Mouse (Mus musculus) CH12.LX (cell line): ENCODE results near the gene Krtap4-1. TPM values are rescaled to one million over a fixed set of nuclear protein-coding genes. Genes with fewer than 3 reads are reported as not detected.

Source experiments
- DNase-seq: peaks from one replicate; pipeline ENCODE4 v3.0.0-alpha.2; 2013; ENCODE audit errors: extremely low read depth
- H3K27ac ChIP-seq: 2 replicates; pipeline ENCODE4 v1.5.1; 2012; ENCODE audit warnings: low read depth, mild to moderate bottlenecking, control low read depth, moderate library complexity; ENCODE audit not compliant: insufficient read depth
- H3K27me3 ChIP-seq: replicated peaks from 2 replicates; pipeline ENCODE3; 2012; ENCODE audit warnings: inconsistent platforms
- H3K36me3 ChIP-seq, 2 experiments: replicated peaks in 1 of 2; 2 replicates each; pipeline versions ENCODE3 to v1.6.1; 2012; ENCODE audit warnings: inconsistent platforms in 1 of 2, low read length in 1 of 2, mild to moderate bottlenecking in 1 of 2, mixed read lengths in 1 of 2, moderate library complexity in 1 of 2; ENCODE audit not compliant: control insufficient read depth in 1 of 2, insufficient read depth in 1 of 2
- H3K4me1 ChIP-seq, 2 experiments: 2 replicates each; pipeline ENCODE4 v1.6.1; 2012; ENCODE audit warnings: inconsistent platforms in 1 of 2, moderate library complexity in 1 of 2; ENCODE audit not compliant: insufficient read depth in 2 of 2, control insufficient read depth in 1 of 2
- H3K4me2 ChIP-seq: 2 replicates; pipeline ENCODE4 v1.6.1; 2012; ENCODE audit warnings: low read depth, mild to moderate bottlenecking, control low read depth; ENCODE audit not compliant: poor library complexity, insufficient read depth, severe bottlenecking
- H3K4me3 ChIP-seq, 3 experiments: fragments of 150-350 bp in 1 of 3; sonication (generic) in 1 of 3; replicated peaks in 1 of 3; 2 replicates each; pipeline versions ENCODE3 to v1.5.1; 2011 to 2012; ENCODE audit warnings: low read depth in 2 of 3, low read length in 2 of 3, mild to moderate bottlenecking in 2 of 3, moderate library complexity in 2 of 3, control low read depth in 1 of 3, improper control_type of control experiment in 1 of 3, inconsistent platforms in 1 of 3, mixed read lengths in 1 of 3; ENCODE audit not compliant: poor library complexity in 1 of 3
- H3K79me2 ChIP-seq: replicated peaks from 2 replicates; pipeline ENCODE4 v1.6.1; 2012; ENCODE audit warnings: mild to moderate bottlenecking, moderate library complexity; ENCODE audit not compliant: control insufficient read depth, poor library complexity, insufficient read depth, severe bottlenecking; ENCODE audit errors: extremely low read depth
- H3K9ac ChIP-seq: 2 replicates; pipeline ENCODE4 v1.6.1; 2012; ENCODE audit warnings: low read depth, mild to moderate bottlenecking, control low read depth, moderate library complexity; ENCODE audit not compliant: insufficient read depth
- H3K9me3 ChIP-seq: replicated peaks from 2 replicates; pipeline ENCODE3; 2012; ENCODE audit warnings: low read length, inconsistent platforms, mixed read lengths
- BHLHE40 ChIP-seq: IDR thresholded peaks from 2 replicates; pipeline ENCODE4 v1.6.1; 2011; ENCODE audit warnings: mild to moderate bottlenecking, low read depth, low read length, improper control_type of control experiment
- CTCF ChIP-seq, 2 experiments: IDR thresholded peaks in 1 of 2; conservative IDR thresholded peaks in 1 of 2; 2 replicates each; pipeline ENCODE4 v1.5.1; 2011 to 2012; ENCODE audit warnings: low read depth in 2 of 2, low read length in 2 of 2, improper control_type of control experiment in 1 of 2, inconsistent platforms in 1 of 2, mild to moderate bottlenecking in 1 of 2, moderate library complexity in 1 of 2
- E2F4 ChIP-seq: IDR thresholded peaks from 2 replicates; pipeline ENCODE4 v1.6.1; 2011; ENCODE audit warnings: low read depth, low read length, improper control_type of control experiment; ENCODE audit not compliant: insufficient replicate concordance
- ETS1 ChIP-seq: conservative IDR thresholded peaks from 2 replicates; pipeline ENCODE4 v1.6.1; 2012; ENCODE audit warnings: low read depth, mild to moderate bottlenecking, inconsistent platforms, low read length, improper control_type of control experiment, moderate library complexity
- GABPA ChIP-seq: IDR thresholded peaks from 2 replicates; pipeline ENCODE4 v1.6.1; 2012; ENCODE audit warnings: low read depth, low read length, improper control_type of control experiment, inconsistent platforms; ENCODE audit not compliant: insufficient replicate concordance
- HCFC1 ChIP-seq: IDR thresholded peaks from 2 replicates; pipeline ENCODE4 v1.6.1; 2012; ENCODE audit warnings: low read depth, mild to moderate bottlenecking, inconsistent platforms, low read length, improper control_type of control experiment
- JUN ChIP-seq: IDR thresholded peaks from 2 replicates; pipeline ENCODE4 v1.6.1; 2011; ENCODE audit warnings: low read depth, mild to moderate bottlenecking, low read length, improper control_type of control experiment, moderate library complexity; ENCODE audit not compliant: insufficient read depth
- JUND ChIP-seq: conservative IDR thresholded peaks from 2 replicates; pipeline ENCODE4 v1.6.1; 2011; ENCODE audit warnings: low read depth, low read length, improper control_type of control experiment
- MAFK ChIP-seq: IDR thresholded peaks from 2 replicates; pipeline ENCODE4 v1.6.1; 2011; ENCODE audit warnings: low read length, improper control_type of control experiment; ENCODE audit not compliant: insufficient replicate concordance
- MEF2A ChIP-seq: IDR thresholded peaks from 2 replicates; pipeline ENCODE4 v1.6.1; 2014; ENCODE audit warnings: low read depth, mild to moderate bottlenecking, inconsistent platforms, low read length, improper control_type of control experiment, borderline replicate concordance
- MXI1 ChIP-seq: IDR thresholded peaks from 2 replicates; pipeline ENCODE4 v1.6.1; 2011; ENCODE audit warnings: mild to moderate bottlenecking, low read depth, low read length, improper control_type of control experiment
- NELFE ChIP-seq: IDR thresholded peaks from 2 replicates; pipeline ENCODE4 v1.6.1; 2011; ENCODE audit warnings: low read depth, low read length, improper control_type of control experiment
- NRF1 ChIP-seq: IDR thresholded peaks from 2 replicates; pipeline ENCODE4 v1.6.1; 2014; ENCODE audit warnings: low read depth, mild to moderate bottlenecking, inconsistent platforms, low read length, improper control_type of control experiment, moderate library complexity
- PAX5 ChIP-seq: IDR thresholded peaks from 2 replicates; pipeline ENCODE4 v1.6.1; 2012; ENCODE audit warnings: low read length, inconsistent platforms, mixed read lengths
- POLR2A ChIP-seq: IDR thresholded peaks from 2 replicates; pipeline ENCODE4 v1.6.1; 2011; ENCODE audit warnings: low read depth, mild to moderate bottlenecking, improper control_type of control experiment, low read length
- RCOR1 ChIP-seq: conservative IDR thresholded peaks from 2 replicates; pipeline ENCODE4 v1.6.1; 2012; ENCODE audit warnings: low read depth, mild to moderate bottlenecking, inconsistent platforms, low read length, improper control_type of control experiment
- SMC3 ChIP-seq: IDR thresholded peaks from 2 replicates; pipeline ENCODE4 v1.6.1; 2011; ENCODE audit warnings: low read depth, low read length, improper control_type of control experiment
- TBP ChIP-seq: conservative IDR thresholded peaks from 2 replicates; pipeline ENCODE4 v1.6.1; 2011; ENCODE audit warnings: low read depth, low read length, improper control_type of control experiment
- USF2 ChIP-seq: conservative IDR thresholded peaks from 2 replicates; pipeline ENCODE4 v1.6.1; 2011; ENCODE audit warnings: low read depth, low read length, improper control_type of control experiment
- ZNF384 ChIP-seq: IDR thresholded peaks from 2 replicates; pipeline ENCODE4 v1.6.1; 2012; ENCODE audit warnings: low read depth, low read length, improper control_type of control experiment, inconsistent platforms
- dilution Hi-C: fragments of 300-500 bp; cut with MboI; formaldehyde crosslinking; loops from 2 replicates; pipeline ENCODE4 v1.14.3; 2020; ENCODE audit warnings: low sequenced_read_pairs; ENCODE audit not compliant: extremely low pct_unique_long_range_greater_than_20kb, extremely low pct_ligation_motif_present
- in situ Hi-C: fragments of 300-500 bp; cut with MboI; formaldehyde crosslinking; loops from 3 replicates; pipeline ENCODE4 v1.14.3; 2019; ENCODE audit warnings: low sequenced_read_pairs, low pct_ligation_motif_present, low pct_unique_long_range_greater_than_20kb, mixed read lengths
- polyA plus RNA-seq: library from polyadenylated mRNA; unstranded; fragments of >175 nt; gene quantifications from 2 replicates; pipeline ENCODE4 v1.2.1, GENCODE M21; 2012; ENCODE audit warnings: low read depth; ENCODE audit not compliant: insufficient read length
- total RNA-seq, 2 experiments: library from RNA; depleted of rRNA; stranded (reverse); fragments of 300-350 nt in 1 of 2; fragments of >200 nt in 1 of 2; gene quantifications; 2 replicates each; pipeline ENCODE4 v1.2.3; 2012 to 2014

The Krtap4-1 gene
- total and polyA plus RNA-seq, 3 experiments: not detected

GRCm38 (mm10) chr11:99581564-99581963, 46.5 kb downstream of the Krtap4-1 start:
- H3K4me3 ChIP-seq: no peak overlapping the region
- no peak for TF ChIP-seq PAX5
- TF ChIP-seq ZNF384: no peak
- TF ChIP-seq USF2: no peak
- no peak for TF ChIP-seq BHLHE40
- no peak for TF ChIP-seq TBP
- TF ChIP-seq SMC3: no peak
- TF ChIP-seq MAFK: no peak
- TF ChIP-seq NELFE: no peak
- TF ChIP-seq CTCF (conservative IDR thresholded peaks at IDR 0.05 in 1 of 2, IDR thresholded peaks at IDR 0.05 in 1 of 2; ENCODE audit: low read depth in 2 of 2, low read length in 2 of 2): no peak
- TF ChIP-seq MXI1: no peak
- no peak for TF ChIP-seq E2F4
- TF ChIP-seq HCFC1: no peak
- TF ChIP-seq, all 38 proteins: peak for 0
- dilution Hi-C loops (no loop called here), in situ Hi-C loops (no loop called here)
- Histone ChIP-seq H3K9ac (no peak overlapping the region), H3K36me3 (no peaks in the 10 kb centered on the region), H3K4me2 (no peak overlapping the region), H3K9me3 (peaks cover 4% of the 10 kb centered on the region), H3K27ac (no peak overlapping the region), H3K79me2 (no peaks in the 10 kb centered on the region), H3K4me1 (no peaks in the 10 kb centered on the region), H3K27me3 (peaks cover 74% of the 10 kb centered on the region)
- no peak for DNase-seq

DNA sequence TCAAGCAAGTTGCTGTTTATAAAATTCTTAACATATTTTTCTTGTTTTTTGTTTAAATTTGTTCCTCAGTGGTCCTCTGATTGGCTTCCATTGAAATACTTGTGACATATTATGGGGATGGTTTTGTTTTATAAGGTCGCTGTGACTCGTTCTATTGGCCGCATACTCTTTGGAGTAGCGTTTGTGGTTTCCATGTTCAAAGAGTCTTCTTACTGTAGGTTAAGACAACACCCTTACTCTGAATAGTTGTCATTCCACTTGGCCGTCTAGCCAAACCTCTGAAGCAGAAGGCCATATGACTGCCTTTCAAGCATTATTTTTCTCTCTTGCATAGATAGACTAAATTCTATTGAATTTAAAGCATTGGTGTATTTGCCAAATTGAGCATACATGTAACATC, 47.0 kb downstream of the Krtap4-1 start:
- Histone ChIP-seq H3K36me3 (no peaks in the 10 kb centered on the region), H3K4me2 (no peak overlapping the region), H3K9ac (no peak overlapping the region), H3K79me2 (no peaks in the 10 kb centered on the region), H3K4me1 (no peaks in the 10 kb centered on the region), H3K27ac (no peak overlapping the region), H3K27me3 (peaks cover 77% of the 10 kb centered on the region), H3K9me3 (peaks cover 4% of the 10 kb centered on the region), H3K4me3 (no peak overlapping the region)
- dilution Hi-C loops (no loop called here), in situ Hi-C loops (no loop called here)
- TF ChIP-seq JUND: no peak
- no peak for TF ChIP-seq TBP
- no peak for TF ChIP-seq NRF1
- TF ChIP-seq RCOR1: no peak
- no peak for TF ChIP-seq SMC3
- no peak for TF ChIP-seq MAFK
- TF ChIP-seq MEF2A: no peak
- no peak for TF ChIP-seq USF2
- TF ChIP-seq JUN: no peak
- TF ChIP-seq POLR2A: no peak
- TF ChIP-seq ETS1: no peak
- TF ChIP-seq GABPA: no peak
- DNase-seq: no peak
